Mouse (Mus musculus) naive thymus-derived CD4-positive, alpha-beta T cell, adult 2 months (primary cell): ENCODE data around the gene Clrn1.
"Not testable (repeated sequence)": the region's sequence is repeated elsewhere in the genome, so short reads cannot be mapped to it uniquely, and the experiment has no call there.

Experiments
- DNase-seq: peaks from one replicate; pipeline ENCODE4 v3.0.0-alpha.2; 2011; ENCODE audit warnings: low read depth

Gene Clrn1

GRCm38 (mm10) chr3:58884801-58885573 is at the start of gene Clrn1:
Gene Clrn1 (minus strand): TSS chr3:58885340.
- no peak for DNase-seq

GRCm38 (mm10) chr3:58924027-58924426 is 38.9 kb upstream of the Clrn1 start:
- no peak for DNase-seq

- DNase-seq: no peak
These were observed 38.0 kb upstream of the Clrn1 start for GRCm38 (mm10) chr3:58923140-58923539.

GRCm38 (mm10) chr3:58922636-58923035 is 37.5 kb upstream of the Clrn1 start:
- no peak for DNase-seq

GRCm38 (mm10) chr3:58921316-58921715 is 36.2 kb upstream of the Clrn1 start:
- DNase-seq: no peak

- no peak for DNase-seq
These were observed 19.5 kb upstream of the Clrn1 start for GRCm38 (mm10) chr3:58904656-58905055.

- DNase-seq: no peak
These were observed 17.1 kb upstream of the Clrn1 start for GRCm38 (mm10) chr3:58902051-58902758.

GRCm38 (mm10) chr3:58895131-58895530 is 10.0 kb upstream of the Clrn1 start:
- no peak for DNase-seq

GRCm38 (mm10) chr3:58894529-58894928 is 9.4 kb upstream of the Clrn1 start:
- DNase-seq: no peak

GRCm38 (mm10) chr3:58889670-58890069 is 4.5 kb upstream of the Clrn1 start:
- DNase-seq: no peak

GRCm38 (mm10) chr3:58888131-58888715 is 3.1 kb upstream of the Clrn1 start:
- DNase-seq: no peak

GRCm38 (mm10) chr3:58887719-58888118 is 2.6 kb upstream of the Clrn1 start:
- no peak for DNase-seq

GRCm38 (mm10) chr3:58883511-58883907 is 1.6 kb downstream of the Clrn1 start:
- DNase-seq: no peak

- DNase-seq: no peak
These were observed 2.1 kb downstream of the Clrn1 start for GRCm38 (mm10) chr3:58882878-58883510.

GRCm38 (mm10) chr3:58881016-58881415 is 4.1 kb downstream of the Clrn1 start:
- DNase-seq: no peak

- DNase-seq: no peak
These were observed 5.0 kb downstream of the Clrn1 start for GRCm38 (mm10) chr3:58880181-58880580.

GRCm38 (mm10) chr3:58871882-58872281 is 13.3 kb downstream of the Clrn1 start:
- not testable (repeated sequence) for DNase-seq

- DNase-seq: no peak
These were observed 19.4 kb downstream of the Clrn1 start for GRCm38 (mm10) chr3:58865690-58866089.

GRCm38 (mm10) chr3:58862976-58863375 is 22.2 kb downstream of the Clrn1 start:
- DNase-seq: no peak

- DNase-seq: no peak
These were observed 41.7 kb downstream of the Clrn1 start for GRCm38 (mm10) chr3:58843415-58843814.

GRCm38 (mm10) chr3:58833442-58834160 is 51.5 kb downstream of the Clrn1 start:
- DNase-seq: no peak

- DNase-seq: no peak
These were observed 52.3 kb downstream of the Clrn1 start for GRCm38 (mm10) chr3:58832888-58833287.
